Mouse (Mus musculus): ENCODE results near the gene Zfp523.

Zfp523 gene

DNA sequence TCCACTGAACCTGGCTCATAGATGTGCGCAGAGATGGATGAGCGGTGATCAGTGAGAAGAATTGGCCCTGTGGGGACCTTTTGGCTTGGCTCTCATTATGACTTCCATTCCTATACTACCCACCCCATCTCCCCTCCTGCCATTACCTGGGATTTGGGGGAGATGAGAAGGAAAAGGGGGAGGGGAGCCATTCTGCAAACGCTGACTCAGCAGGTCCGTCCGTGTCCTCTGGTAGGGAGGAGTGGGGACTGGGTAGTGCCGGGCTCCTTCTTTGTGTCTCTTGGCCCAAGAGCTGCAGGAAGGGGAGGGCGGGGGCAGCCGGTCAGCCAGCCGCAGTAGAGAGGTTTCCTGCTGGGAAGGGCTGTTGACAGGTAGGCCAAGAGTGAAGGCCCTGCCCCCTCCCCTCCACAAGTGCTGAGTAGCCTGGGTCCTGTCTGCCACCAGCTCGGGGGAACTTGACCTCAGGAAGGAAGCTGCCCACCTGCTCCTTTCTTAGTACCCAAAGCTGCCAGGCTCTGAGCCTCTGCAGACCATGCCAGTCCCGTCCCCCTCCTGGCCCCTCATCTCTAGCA lies 15.5 kb upstream of the Zfp523 start:
- DNase-seq, result no peak

DNA sequence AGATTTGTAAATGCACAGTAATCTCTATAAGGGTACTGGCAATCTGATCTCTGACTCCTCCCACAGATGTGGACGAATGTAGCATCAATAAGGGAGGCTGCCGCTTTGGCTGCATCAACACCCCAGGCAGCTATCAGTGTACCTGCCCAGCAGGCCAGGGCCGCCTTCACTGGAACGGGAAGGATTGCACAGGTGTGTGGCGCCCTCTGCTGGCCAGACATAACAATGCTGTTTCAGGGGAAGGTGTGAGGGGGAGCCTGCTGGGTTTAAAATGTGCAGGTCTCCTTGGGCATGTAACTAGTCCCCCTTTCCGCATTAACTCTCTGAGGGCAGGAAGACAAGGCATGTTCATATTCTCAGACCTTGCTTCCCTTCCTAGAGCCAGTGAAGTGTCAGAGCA lies 13.3 kb upstream of the Zfp523 start:
- DNase-seq, result peak; percentile 78

DNA sequence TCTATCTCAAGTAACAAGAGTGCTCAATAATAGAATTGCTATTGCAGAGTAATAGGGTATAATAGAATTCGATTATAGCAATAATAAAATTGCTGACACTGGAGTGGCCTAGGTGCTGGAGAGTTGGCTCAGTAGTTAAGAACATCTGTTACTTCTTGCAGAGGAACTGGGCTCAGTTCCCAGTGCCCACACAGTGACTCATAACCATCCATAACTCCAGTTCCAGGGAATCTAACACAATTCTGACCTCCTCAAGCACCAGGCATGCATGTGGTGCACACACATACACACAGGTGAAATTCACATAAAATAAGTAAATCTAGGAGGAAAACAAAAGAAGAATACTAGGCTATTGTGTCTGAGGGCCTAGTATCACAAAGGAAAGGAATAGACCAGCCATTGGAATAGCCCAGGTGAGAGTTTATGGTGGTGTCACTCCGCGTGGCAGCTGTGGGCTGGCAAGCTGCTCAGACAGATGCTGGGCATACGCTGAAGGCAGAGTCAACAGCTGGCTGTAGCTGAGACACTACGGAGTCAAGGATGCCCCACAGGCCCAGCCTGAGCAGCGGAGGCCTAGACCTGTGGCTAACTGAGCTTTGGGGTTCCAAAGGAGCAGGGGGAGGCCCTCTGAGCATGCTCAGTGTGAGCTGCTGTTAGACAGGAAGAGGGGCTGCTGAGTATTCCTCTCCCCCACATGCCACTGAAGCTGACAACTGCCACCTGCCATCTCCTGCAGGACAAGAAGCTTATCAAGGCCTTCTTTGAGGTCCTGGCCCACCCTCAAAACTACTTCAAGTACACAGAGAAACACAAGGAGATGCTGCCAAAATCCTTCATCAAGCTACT lies 6.2 kb upstream of the Zfp523 start:
- no peak for DNase-seq

DNA sequence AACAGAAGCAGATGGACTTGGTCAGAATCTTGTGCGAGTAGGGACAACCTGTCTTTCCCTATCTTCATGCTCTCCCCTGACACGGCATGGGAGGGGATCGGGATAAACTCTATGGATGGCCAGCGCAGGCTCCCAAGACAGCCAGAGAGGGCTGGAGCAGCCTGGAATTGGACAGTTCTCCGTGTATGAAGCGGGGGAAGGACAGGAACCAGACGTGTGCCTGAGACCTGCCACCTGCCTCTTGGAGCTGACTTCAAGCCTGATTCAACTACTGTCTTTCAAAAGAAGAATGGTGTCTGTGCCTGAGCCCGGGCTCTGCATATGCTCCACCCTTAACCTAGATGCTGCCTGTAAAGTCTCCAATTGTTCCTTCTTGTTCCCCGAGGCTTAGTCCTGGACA lies 4.2 kb upstream of the Zfp523 start:
- no peak for DNase-seq

DNA sequence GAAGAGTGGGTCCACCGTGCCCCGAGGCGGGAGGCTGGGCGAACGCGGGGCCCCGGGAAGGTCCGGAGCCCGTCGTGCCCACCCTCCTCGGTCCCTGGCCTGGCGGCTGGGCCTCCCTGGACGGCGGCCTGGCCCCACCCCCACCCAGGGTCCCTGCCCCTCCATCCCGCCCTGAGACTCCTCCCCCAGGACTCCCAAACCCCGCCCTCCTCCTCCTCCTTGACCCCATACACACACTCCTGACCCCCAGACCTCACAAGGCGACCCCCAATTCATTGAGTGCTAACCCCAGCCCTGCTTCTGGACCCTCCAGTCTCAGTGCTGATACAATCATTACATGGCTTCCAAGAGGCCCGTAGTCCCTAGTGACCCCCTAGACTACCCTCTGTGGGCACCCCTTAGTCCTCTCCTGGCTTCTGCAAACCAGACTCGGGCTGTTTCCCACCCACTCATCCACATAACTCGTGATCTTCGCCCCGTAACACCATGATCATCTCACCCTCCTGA lies 664 bp downstream of the Zfp523 start:
- peak; percentile 71 for DNase-seq

DNA sequence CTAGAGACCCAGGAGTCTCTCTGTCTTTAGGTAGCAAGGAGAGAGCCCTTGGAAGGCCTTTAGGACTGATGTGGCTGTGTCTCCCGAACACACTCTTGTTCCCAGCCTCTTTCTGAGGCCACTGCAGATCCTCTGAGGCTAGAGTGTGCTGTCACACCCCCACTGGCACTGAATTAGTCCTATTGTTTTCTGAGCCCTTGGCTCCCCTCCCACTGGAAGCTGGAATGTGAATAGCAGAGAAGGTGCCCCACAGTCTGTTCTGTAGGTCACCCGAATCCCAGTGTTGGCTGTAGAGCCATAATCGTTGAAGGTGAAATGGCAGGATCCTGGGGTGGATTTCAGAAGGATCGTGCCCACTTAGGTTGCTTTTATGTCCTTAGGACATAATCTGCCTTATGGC lies 3.4 kb downstream of the Zfp523 start:
- DNase-seq, result no peak

DNA sequence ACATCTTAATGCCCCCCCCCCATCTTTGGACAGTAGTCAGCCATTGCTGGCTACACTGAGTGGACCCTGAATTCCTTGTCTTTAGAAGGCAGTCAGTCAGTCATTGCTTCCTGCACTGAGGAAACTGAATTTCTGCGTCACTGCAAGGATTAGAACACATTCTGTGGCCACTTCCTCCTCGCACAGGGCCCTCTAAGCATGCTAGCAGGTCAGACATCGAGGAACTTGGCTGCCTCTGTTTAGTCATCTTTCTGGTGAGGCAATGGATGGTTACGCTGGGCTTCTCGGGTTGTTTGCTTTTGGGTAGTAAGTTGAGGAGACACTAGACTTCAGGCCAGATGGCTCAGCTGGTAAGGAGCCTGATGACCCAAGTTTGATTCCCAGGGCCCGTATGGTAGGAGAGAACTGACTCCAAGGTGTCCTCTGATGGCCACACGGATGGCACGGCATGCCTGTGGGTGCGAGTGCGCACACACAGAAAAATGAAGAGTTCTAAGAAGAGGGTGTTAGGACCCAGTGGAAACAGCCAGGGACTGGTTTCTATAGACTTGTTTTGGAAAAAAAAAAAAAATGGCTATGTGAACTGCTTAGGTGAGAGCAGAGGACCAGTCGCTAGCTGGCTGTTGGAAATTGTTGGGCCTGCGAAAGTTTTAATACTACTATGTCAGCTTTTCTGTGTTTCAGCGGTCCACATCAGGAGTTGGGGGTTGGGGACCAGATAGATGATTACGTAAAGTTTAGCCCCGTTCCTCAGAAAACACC lies 4.0 kb downstream of the Zfp523 start:
- no peak for DNase-seq

DNA sequence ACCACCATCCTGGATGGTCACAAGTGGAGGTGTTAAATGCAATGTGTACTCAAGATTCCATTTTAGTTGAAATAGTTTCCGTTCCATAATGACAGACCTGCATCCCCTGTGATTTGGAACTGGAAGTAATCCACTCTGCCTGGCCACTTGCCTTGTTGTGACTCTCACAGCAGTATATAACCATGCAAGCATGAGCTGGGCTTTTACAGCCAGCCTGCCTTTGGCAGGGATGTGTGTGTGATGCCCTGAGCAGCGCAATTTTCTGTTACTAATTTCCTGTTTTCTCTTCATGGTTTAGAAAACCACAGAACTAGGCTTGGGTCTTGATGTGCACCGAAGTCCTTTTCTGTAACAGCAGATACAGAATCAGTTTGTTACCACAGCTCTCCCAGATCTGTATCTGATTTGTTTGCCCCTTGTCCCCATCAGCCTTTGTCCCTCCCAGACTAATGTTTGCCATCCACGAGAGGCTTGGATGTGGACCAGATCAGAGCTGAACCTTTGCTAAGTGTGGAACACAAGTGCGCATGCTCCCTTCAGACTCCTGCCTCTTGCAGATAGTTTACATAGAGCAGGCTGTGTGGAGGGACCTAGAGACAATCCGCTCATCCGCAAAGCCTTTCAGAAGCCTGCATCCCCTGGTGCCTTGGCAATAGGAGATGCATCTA lies 8.2 kb downstream of the Zfp523 start:
- peak; percentile 27 for DNase-seq

DNA sequence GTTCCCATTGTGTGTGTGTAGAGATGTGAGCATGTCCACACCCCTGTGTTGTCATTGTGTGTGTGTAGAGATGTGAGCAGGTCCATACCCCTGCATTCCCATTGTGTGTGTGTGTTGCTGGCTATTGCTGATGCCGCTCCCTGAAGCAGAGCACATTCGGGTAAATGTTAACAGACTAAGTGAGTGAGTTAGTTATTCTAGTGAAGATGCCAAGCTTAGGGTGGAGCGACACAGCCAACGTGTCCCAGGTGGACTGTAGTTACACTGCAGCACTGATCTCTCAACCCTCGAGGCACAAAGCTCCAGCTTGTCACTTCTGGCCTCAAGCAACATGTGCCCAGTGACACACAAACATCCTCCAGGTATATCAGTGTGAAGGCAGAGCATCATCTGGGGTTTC lies 11.4 kb downstream of the Zfp523 start:
- DNase-seq, result no peak

DNA sequence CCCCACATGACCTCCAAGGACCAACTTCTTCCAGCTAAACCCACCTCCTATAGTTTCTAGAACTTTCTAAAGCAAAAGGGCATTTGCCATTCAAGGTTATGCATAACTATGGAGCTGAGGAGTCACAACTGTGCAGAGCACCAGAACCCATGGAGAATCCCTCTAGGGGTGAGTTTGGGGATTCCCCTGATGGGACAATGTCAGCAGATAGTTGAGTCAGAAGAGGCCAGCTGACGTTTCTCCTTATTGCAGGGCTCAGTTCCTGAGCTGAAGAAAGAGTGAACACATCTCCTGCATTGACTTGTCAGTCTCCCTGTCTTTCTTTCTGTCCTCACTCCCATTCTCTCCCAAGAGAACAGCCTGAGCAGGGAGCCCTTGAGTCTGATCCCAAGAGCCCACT lies 15.8 kb downstream of the Zfp523 start:
- no peak for DNase-seq

DNA sequence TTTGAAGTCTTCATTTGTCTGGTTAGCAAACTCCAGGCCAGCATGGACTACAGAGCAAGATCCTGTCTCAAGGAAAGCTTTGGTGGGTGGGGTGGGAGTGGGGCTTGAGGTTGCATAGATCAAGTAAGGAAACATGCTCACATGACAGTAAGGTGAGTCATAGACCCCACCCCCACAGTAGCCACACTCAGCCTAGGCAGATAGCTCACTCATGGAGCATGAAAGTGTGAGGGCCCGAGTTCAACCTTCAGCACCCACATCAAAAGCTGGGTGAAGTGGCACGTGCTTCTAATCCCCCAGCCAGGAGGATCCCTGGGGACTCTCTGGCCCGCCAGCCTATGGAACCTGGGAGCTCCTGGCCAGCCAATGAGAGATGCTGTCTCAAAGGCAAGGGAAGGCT lies 16.6 kb downstream of the Zfp523 start:
- no peak for DNase-seq

DNA sequence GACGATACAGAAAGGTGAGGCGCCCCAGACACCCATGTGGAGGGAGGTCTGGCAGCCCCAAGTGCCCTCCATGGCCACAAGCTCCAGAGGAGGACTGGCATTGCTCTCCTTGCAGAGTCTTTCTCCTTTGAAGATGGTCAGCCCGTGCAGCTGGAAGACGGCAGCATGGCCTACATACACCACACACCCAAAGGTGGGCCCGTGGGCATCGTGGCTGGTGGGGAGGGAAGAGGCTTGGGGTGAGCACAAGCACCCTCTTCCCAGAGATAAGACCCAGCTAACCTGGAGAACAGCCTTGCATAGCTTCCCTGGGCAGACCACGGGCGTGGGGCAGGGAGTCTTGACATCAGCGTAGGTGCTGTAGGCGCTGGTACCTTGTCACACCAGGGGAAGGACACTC lies 18.1 kb downstream of the Zfp523 start:
- DNase-seq, result no peak

DNA sequence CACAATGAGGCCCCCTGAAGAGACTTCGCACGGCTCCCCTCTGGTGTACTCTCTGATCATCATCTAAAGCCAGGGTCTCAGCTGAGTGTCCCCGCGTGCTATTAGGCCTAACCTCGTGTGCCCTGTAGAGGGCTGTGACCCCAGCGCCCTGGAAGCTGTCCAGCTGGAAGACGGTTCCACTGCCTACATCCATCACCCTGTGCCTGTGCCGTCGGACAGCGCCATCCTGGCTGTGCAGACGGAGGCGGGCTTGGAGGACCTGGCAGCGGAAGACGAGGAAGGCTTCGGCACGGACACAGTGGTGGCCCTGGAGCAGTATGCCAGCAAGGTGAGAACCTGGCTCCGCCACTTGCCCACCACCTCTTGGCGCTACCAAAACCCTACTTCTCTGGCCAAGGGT lies 20.7 kb downstream of the Zfp523 start:
- DNase-seq, result no peak

DNA sequence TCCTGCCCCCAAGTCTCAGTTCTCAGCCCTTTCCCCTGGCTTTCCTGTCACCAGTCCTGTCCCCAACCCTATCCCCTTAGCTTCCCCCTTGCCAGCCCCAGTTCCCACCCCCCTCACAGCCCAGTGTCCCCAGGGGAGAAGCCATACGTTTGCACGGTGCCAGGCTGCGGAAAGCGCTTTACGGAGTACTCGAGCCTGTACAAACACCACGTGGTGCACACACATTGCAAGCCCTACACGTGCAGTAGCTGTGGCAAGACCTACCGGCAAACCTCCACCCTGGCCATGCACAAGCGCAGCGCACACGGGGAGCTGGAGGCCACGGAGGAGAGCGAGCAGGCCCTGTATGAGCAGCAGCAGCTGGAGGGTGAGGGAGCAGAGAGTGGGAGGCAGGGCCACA lies 25.1 kb downstream of the Zfp523 start:
- no peak for DNase-seq

DNA sequence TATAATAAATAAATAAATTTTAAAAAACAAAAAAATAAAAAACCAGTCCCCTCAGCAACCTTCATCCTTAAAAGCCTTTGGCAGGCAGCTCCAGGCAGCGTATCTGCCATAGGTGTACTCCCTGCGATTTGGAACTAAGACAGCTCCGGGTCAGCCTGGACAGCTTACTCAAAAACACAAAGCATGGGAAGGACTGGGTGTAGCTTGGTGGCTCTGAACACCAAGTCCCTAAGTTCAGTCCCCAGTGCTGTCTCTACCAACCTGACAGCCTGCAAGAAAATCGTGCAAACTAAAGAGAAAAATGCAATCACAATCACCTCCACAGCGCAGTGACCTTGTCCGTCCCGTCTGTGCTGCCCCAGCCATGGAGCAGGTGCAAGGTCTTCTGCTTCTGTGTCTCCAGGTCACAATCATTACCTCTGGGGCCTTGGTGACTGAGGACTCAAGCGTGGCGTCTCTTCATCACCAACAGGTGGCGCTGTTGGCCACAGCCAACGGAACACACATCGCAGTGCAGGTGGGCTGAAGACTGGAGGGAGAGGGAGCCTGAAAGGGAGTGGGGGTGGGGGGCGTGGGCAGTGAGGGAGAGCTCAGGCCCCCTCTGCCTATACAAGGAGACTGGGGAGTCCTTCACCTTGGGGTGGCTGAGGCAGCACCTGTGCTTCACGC lies 27.3 kb downstream of the Zfp523 start:
- peak; percentile 66 for DNase-seq

DNA sequence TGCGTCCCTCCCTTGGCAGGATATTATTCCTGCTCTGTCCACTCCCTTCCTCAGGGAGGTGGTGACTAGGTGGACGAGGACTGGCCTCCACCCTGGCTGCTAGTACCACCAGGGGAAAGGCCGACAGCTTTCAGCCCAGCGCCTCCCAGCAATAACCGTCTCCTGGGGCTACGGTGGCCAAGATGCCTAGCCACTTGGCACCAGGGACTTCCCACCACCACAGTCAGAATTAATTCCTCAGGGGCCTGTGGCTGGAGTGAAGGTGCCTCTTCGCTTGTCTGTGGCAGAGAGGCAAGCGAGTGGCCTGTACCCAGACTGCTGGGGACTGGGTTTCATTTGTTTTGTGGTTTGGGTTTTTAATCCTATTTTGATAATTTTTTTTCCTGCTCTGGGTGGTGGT lies 28.5 kb downstream of the Zfp523 start:
- no peak for DNase-seq

DNA sequence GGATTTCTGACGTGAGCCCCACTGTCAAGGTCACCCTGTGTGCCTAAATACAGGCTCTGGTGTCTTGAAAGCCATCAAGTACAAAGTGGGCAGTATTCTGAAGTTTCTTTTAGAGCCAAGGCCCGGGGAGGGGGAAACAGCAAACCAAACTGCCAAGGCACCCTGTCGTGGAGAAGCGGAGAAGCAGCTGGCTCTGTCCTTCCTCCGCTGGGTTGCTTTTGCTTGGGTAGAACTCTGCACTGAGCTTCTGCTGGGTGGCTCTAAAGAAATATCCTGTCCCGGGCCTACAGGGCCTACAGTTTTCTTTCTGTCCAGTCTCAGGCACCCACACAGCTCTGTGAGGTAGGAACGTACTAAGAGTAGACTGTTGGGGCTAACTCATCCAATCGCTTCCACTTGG lies 30.2 kb downstream of the Zfp523 start:
- no peak for DNase-seq

DNA sequence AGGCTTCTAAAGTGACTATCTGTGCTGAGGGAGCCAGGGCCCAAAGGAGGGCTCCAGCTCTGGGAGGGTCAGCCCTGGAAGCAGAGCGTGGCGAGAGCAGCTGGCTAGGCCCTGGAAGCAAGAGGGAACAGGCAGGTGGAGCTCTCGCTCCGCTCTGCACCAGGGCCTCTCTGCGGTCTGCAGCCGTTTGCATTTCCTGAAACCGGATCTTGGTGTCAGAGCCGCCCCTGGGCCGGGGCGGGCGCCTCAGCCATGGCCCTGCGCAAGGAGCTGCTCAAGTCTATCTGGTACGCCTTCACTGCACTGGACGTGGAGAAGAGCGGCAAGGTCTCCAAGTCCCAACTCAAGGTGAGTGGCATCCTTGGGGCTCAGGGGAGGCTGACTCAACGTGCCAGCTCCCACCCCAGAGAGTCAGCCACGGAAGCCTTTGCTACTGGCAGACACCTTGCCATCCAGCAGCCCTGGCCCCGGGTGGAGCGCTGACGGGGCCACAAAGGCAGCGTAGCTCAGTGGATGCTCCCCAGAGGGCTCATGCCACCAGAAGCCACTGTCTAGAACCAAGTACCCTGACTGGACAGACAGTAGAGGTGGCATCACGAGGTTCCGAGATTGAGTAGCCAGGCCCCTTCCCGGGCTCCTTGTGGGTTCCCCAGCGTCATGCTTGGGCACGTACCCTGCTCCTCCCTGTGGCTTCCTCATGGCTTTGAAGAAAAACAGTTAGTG lies 30.8 kb downstream of the Zfp523 start, which contains the start of gene Def6:
Gene Def6, plus strand, starts transcription at position 188 of the 723 bp plus-strand sequence.
- peak; percentile 82 for DNase-seq

DNA sequence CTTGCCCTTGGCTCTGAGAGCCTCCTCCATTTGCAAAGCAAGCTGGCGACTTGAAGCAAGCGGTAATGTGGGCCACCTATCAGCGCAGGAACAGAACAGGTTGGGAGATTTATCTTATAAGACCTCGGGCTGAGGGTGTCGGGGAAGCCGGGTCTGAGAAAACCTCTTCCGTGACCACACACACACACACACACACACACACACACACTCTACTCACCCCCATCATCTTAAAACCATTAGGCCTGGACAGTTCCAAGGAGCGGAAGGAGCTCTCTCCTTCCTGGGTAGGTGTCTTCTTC lies 31.3 kb downstream of the Zfp523 start:
- DNase-seq, result peak; percentile 33

DNA sequence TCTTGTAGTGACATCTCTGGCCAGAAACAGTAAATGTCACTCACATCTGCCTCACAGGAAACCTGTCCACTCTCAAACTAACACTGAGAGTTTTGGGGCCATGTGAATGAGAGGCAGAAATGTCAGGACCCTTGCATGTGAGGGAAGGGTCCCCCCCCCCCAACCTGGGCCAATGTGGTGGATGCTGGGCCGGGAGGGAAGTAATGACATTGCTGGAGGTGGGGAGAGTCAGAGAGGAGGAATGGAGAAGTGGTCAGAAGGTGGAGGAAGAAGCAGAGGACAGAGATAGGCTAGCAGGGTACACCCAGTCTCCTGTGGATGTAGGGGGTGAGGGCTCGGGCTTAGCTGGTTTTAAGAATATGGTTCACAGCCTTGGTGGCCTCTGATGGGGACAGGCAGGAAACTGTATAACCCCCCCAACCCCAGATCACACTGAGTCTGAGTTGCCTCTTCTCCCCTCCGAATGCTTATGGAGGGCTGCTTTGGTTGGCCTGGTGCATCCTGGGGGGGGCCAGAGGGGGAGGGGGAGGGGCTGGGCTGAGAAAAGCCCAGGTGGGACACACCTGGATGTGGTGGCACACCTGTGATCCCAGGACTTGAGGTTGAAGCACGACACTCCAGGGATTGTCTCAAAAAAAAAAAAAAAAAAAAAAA lies 32.7 kb downstream of the Zfp523 start:
- no peak for DNase-seq

DNA sequence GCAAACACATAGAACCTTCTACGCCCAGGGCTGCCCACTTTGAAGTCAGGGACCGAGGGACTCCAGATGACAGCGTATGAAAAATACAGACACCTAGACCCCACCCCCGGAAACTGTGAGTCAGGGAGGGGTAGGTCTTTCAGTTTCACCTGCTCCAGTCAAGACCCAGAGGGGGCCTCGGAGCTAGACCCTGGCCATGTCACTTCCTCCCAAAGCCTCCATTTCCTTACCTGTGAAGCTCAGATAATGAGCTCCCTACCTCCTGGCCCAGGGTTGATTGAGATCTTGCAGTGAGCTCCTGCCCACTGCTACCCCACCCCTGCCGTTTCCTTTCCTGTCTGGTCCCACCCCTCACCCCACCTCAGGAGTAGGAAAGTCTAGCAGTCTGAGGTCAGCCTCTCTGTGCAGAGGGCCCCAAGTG lies 35.0 kb downstream of the Zfp523 start:
- peak; percentile 37 for DNase-seq

Data from liver (tissue).